Mouse (Mus musculus): ENCODE measurements around the gene Gab2.

- no peak for TF ChIP-seq POLR2A (IDR thresholded peaks at IDR 0.05; ENCODE audit: borderline replicate concordance, extremely low read depth, insufficient read depth, insufficient read length, poor library complexity, severe bottlenecking)
- TF ChIP-seq CTCF (IDR thresholded peaks at IDR 0.05; ENCODE audit: borderline replicate concordance, extremely low read depth, insufficient read depth, insufficient read length), result no peak
These were observed 247.7 kb downstream of the Gab2 start for GRCm38 (mm10) chr7:97328891-97329588.
